Mouse (Mus musculus) regulatory T cell (primary cell): ENCODE data around the gene Sparc.
"Not testable (repeated sequence)": the region's sequence is repeated elsewhere in the genome, so short reads cannot be mapped to it uniquely, and the experiment has no call there.

ENCODE experiments used
- in situ Hi-C: fragments of 300-600 bp; cut with MboI, MseI; formaldehyde crosslinking; loops from one replicate; pipeline ENCODE4 v1.15.1; 2025; ENCODE audit warnings: high pct_unique_total_duplicates

Sparc gene

GRCm38 (mm10) chr11:55436089-55436488 lies 13.1 kb upstream of the Sparc start:
- in situ Hi-C loops: no loop called here

GRCm38 (mm10) chr11:55432981-55433380 lies 10.0 kb upstream of the Sparc start:
- in situ Hi-C loops: no loop called here

GRCm38 (mm10) chr11:55429973-55430372 lies 7.0 kb upstream of the Sparc start:
- in situ Hi-C loops: no loop called here

GRCm38 (mm10) chr11:55428186-55429012 lies 5.4 kb upstream of the Sparc start:
- in situ Hi-C loops: no loop called here

- in situ Hi-C loops: no loop called here
Measured at GRCm38 (mm10) chr11:55424746-55425360, 1.9 kb upstream of the Sparc start.

- in situ Hi-C loops: no loop called here
Measured at GRCm38 (mm10) chr11:55423756-55424155, 773 bp upstream of the Sparc start.

GRCm38 (mm10) chr11:55419678-55420307 lies 3.2 kb downstream of the Sparc start:
- in situ Hi-C loops: no loop called here

GRCm38 (mm10) chr11:55419296-55419677 lies 3.7 kb downstream of the Sparc start:
- in situ Hi-C loops: no loop called here

GRCm38 (mm10) chr11:55418704-55419061 lies 4.3 kb downstream of the Sparc start:
- in situ Hi-C loops: no loop called here

GRCm38 (mm10) chr11:55417898-55418703 lies 4.9 kb downstream of the Sparc start:
- in situ Hi-C loops: no loop called here

- in situ Hi-C loops: no loop called here
Measured at GRCm38 (mm10) chr11:55416609-55417265, 6.2 kb downstream of the Sparc start.

- in situ Hi-C loops: not testable (repeated sequence)
Measured at GRCm38 (mm10) chr11:55415731-55416130, 7.3 kb downstream of the Sparc start.

- in situ Hi-C loops: no loop called here
Measured at GRCm38 (mm10) chr11:55415036-55415704, 7.8 kb downstream of the Sparc start.

GRCm38 (mm10) chr11:55414314-55414713 lies 8.7 kb downstream of the Sparc start:
- in situ Hi-C loops: no loop called here

- in situ Hi-C loops: no loop called here
Measured at GRCm38 (mm10) chr11:55413416-55413796, 9.6 kb downstream of the Sparc start.

- in situ Hi-C loops: no loop called here
Measured at GRCm38 (mm10) chr11:55412680-55413415, 10.1 kb downstream of the Sparc start.

GRCm38 (mm10) chr11:55412034-55412433 lies 10.9 kb downstream of the Sparc start:
- in situ Hi-C loops: no loop called here

GRCm38 (mm10) chr11:55410502-55410901 lies 12.5 kb downstream of the Sparc start:
- in situ Hi-C loops: no loop called here

- in situ Hi-C loops: no loop called here
Measured at GRCm38 (mm10) chr11:55410005-55410404, 13.0 kb downstream of the Sparc start.

GRCm38 (mm10) chr11:55407133-55407532 lies 15.8 kb downstream of the Sparc start:
- in situ Hi-C loops: loop anchor here (5.0 kb wide), 1 partner anchor 35 kb away; no protein-coding TSS in a partner anchor
